Mouse (Mus musculus): ENCODE results near the gene Dmkn. TPM values are rescaled to one million over a fixed set of nuclear protein-coding genes. Genes with fewer than 3 reads are reported as not detected.
"Not testable (repeated sequence)": the region's sequence is repeated elsewhere in the genome, so short reads cannot be mapped to it uniquely, and the experiment has no call there.

Dmkn gene
- polyA plus RNA-seq, 1 experiment = 35.6 TPM

- no peak for DNase-seq
- Histone ChIP-seq H3K36me3 (ENCODE audit: control insufficient read depth, insufficient read depth, low read length) (no peaks in the 10 kb centered on the region), H3K4me3 (ENCODE audit: control insufficient read depth, insufficient read depth, low read length) (no peak overlapping the region), H3K4me1 (replicated peaks; ENCODE audit: control insufficient read depth, insufficient read depth, low read length) (peaks cover 17% of the 10 kb centered on the region), H3K27me3 (ENCODE audit: control insufficient read depth, insufficient read depth, low read length) (no peaks in the 10 kb centered on the region), H3K27ac (ENCODE audit: control insufficient read depth, insufficient read depth, low read length) (no peak overlapping the region)
- TF ChIP-seq CTCF (IDR thresholded peaks at IDR 0.05; ENCODE audit: borderline replicate concordance, control insufficient read depth, extremely low read depth, insufficient read depth, low read length, poor library complexity) (no peak), POLR2A (IDR thresholded peaks at IDR 0.05; ENCODE audit: control insufficient read depth, extremely low read depth, insufficient read depth, low read length, poor library complexity) (no peak)
- 33% methylated on average over 5 of the region's 5 CpGs for WGBS
Observed at GRCm38 (mm10) chr7:30821532-30821931, 58.0 kb downstream of the Dmkn start.

GRCm38 (mm10) chr7:30823675-30824074 lies 60.1 kb downstream of the Dmkn start, which contains the start of gene Ffar2:
TSS of gene Ffar2 (minus strand) at chr7:30823775.
- no peak for DNase-seq
- H3K4me1 ChIP-seq (replicated peaks; ENCODE audit: control insufficient read depth, insufficient read depth, low read length) = peaks cover 17% of the 10 kb centered on the region
- no peak within 1 kb of the TSS for H3K27ac ChIP-seq (ENCODE audit: control insufficient read depth, insufficient read depth, low read length)
- no peak for TF ChIP-seq CTCF (IDR thresholded peaks at IDR 0.05; ENCODE audit: borderline replicate concordance, control insufficient read depth, extremely low read depth, insufficient read depth, low read length, poor library complexity)
- no peak for TF ChIP-seq POLR2A (IDR thresholded peaks at IDR 0.05; ENCODE audit: control insufficient read depth, extremely low read depth, insufficient read depth, low read length, poor library complexity)
- H3K27me3 ChIP-seq (ENCODE audit: control insufficient read depth, insufficient read depth, low read length) = no peaks in the 10 kb centered on the region
- H3K4me3 ChIP-seq (ENCODE audit: control insufficient read depth, insufficient read depth, low read length) = no peak within 1 kb of the TSS
- WGBS = 98% methylated on average over 18 of the region's 18 CpGs
- no peaks in the 10 kb centered on the region for H3K36me3 ChIP-seq (ENCODE audit: control insufficient read depth, insufficient read depth, low read length)

- Histone ChIP-seq H3K4me3 (ENCODE audit: control insufficient read depth, insufficient read depth, low read length) (no peak overlapping the region), H3K27me3 (ENCODE audit: control insufficient read depth, insufficient read depth, low read length) (no peaks in the 10 kb centered on the region), H3K36me3 (ENCODE audit: control insufficient read depth, insufficient read depth, low read length) (no peaks in the 10 kb centered on the region), H3K4me1 (replicated peaks; ENCODE audit: control insufficient read depth, insufficient read depth, low read length) (peaks cover 17% of the 10 kb centered on the region), H3K27ac (ENCODE audit: control insufficient read depth, insufficient read depth, low read length) (no peak overlapping the region)
- TF ChIP-seq CTCF (IDR thresholded peaks at IDR 0.05; ENCODE audit: borderline replicate concordance, control insufficient read depth, extremely low read depth, insufficient read depth, low read length, poor library complexity) (no peak), POLR2A (IDR thresholded peaks at IDR 0.05; ENCODE audit: control insufficient read depth, extremely low read depth, insufficient read depth, low read length, poor library complexity) (no peak)
- DNase-seq = no peak
- 97% methylated on average over 3 of the region's 3 CpGs for WGBS
Observed at GRCm38 (mm10) chr7:30824306-30824705, 60.8 kb downstream of the Dmkn start.

GRCm38 (mm10) chr7:30826660-30827059 lies 63.1 kb downstream of the Dmkn start:
- Histone ChIP-seq H3K27ac (ENCODE audit: control insufficient read depth, insufficient read depth, low read length) (no peak overlapping the region), H3K4me3 (ENCODE audit: control insufficient read depth, insufficient read depth, low read length) (no peak overlapping the region), H3K36me3 (ENCODE audit: control insufficient read depth, insufficient read depth, low read length) (no peaks in the 10 kb centered on the region), H3K4me1 (replicated peaks; ENCODE audit: control insufficient read depth, insufficient read depth, low read length) (peaks cover 1% of the 10 kb centered on the region), H3K27me3 (ENCODE audit: control insufficient read depth, insufficient read depth, low read length) (no peaks in the 10 kb centered on the region)
- 87% methylated on average over 10 of the region's 10 CpGs for WGBS
- DNase-seq = no peak
- TF ChIP-seq CTCF (IDR thresholded peaks at IDR 0.05; ENCODE audit: borderline replicate concordance, control insufficient read depth, extremely low read depth, insufficient read depth, low read length, poor library complexity) = no peak
- no peak for TF ChIP-seq POLR2A (IDR thresholded peaks at IDR 0.05; ENCODE audit: control insufficient read depth, extremely low read depth, insufficient read depth, low read length, poor library complexity)

GRCm38 (mm10) chr7:30828871-30829270 lies 65.3 kb downstream of the Dmkn start:
- H3K27ac ChIP-seq (ENCODE audit: control insufficient read depth, insufficient read depth, low read length); H3K27me3 ChIP-seq (ENCODE audit: control insufficient read depth, insufficient read depth, low read length); H3K36me3 ChIP-seq (ENCODE audit: control insufficient read depth, insufficient read depth, low read length); H3K4me1 ChIP-seq (replicated peaks; ENCODE audit: control insufficient read depth, insufficient read depth, low read length); H3K4me3 ChIP-seq (ENCODE audit: control insufficient read depth, insufficient read depth, low read length); DNase-seq: not testable (repeated sequence)

GRCm38 (mm10) chr7:30829428-30829827 lies 65.9 kb downstream of the Dmkn start:
- 65% methylated on average over 3 of the region's 3 CpGs for WGBS
- TF ChIP-seq POLR2A (IDR thresholded peaks at IDR 0.05; ENCODE audit: control insufficient read depth, extremely low read depth, insufficient read depth, low read length, poor library complexity) = no peak
- no peak for TF ChIP-seq CTCF (IDR thresholded peaks at IDR 0.05; ENCODE audit: borderline replicate concordance, control insufficient read depth, extremely low read depth, insufficient read depth, low read length, poor library complexity)
- H3K4me1 ChIP-seq (replicated peaks; ENCODE audit: control insufficient read depth, insufficient read depth, low read length) = peaks cover 3% of the 10 kb centered on the region
- H3K36me3 ChIP-seq (ENCODE audit: control insufficient read depth, insufficient read depth, low read length) = no peaks in the 10 kb centered on the region
- DNase-seq = no peak
- H3K4me3 ChIP-seq (ENCODE audit: control insufficient read depth, insufficient read depth, low read length) = no peak overlapping the region
- no peak overlapping the region for H3K27ac ChIP-seq (ENCODE audit: control insufficient read depth, insufficient read depth, low read length)
- H3K27me3 ChIP-seq (ENCODE audit: control insufficient read depth, insufficient read depth, low read length) = no peaks in the 10 kb centered on the region

Other genes starting within 250 kb of the Dmkn start
- 156 and 176 TPM in 2 replicates for gene Arhgap33, start 228.7 kb upstream of the Dmkn start, polyA plus RNA-seq (2012; rRNA removed)
- gene Hspb6, start 211.6 kb upstream of the Dmkn start, polyA plus RNA-seq (2012; rRNA removed) = 30.0 and 89.6 TPM in 2 replicates
- gene Proser3, start 211.5 kb upstream of the Dmkn start, polyA plus RNA-seq (2012; rRNA removed) = 36.1 and 36.3 TPM in 2 replicates
- 73.0 and 78.6 TPM in 2 replicates for gene Lin37, start 203.9 kb upstream of the Dmkn start, polyA plus RNA-seq (2012; rRNA removed)
- 81.5 and 84.2 TPM in 2 replicates for gene U2af1l4, start 200.5 kb upstream of the Dmkn start, polyA plus RNA-seq (2012; rRNA removed)
- 7.3 and 8.8 TPM in 2 replicates for gene Gm49396, start 200.4 kb upstream of the Dmkn start, polyA plus RNA-seq (2012; rRNA removed)
- gene Psenen, start 200.1 kb upstream of the Dmkn start, polyA plus RNA-seq (2012; rRNA removed) = 130 and 176 TPM in 2 replicates
- gene Igflr1, start 198.3 kb upstream of the Dmkn start, polyA plus RNA-seq (2012; rRNA removed) = 26.1 and 31.7 TPM in 2 replicates
- gene Kmt2b, start 175.0 kb upstream of the Dmkn start, polyA plus RNA-seq (2012; rRNA removed) = 161 and 171 TPM in 2 replicates
- 1.9 and 3.2 TPM in 2 replicates for gene Zbtb32, start 164.8 kb upstream of the Dmkn start, polyA plus RNA-seq (2012; rRNA removed)
- 4.5 and 7.5 TPM in 2 replicates for gene Upk1a, start 150.9 kb upstream of the Dmkn start, polyA plus RNA-seq (2012; rRNA removed)
- gene Cox6b1, start 137.6 kb upstream of the Dmkn start, polyA plus RNA-seq (2012; rRNA removed) = 283 and 388 TPM in 2 replicates
- gene Etv2, start 127.9 kb upstream of the Dmkn start, polyA plus RNA-seq (2012; rRNA removed) = 0.13 TPM in 1 of 2 replicates, not detected in the other
- gene Rbm42, start 113.4 kb upstream of the Dmkn start, polyA plus RNA-seq (2012; rRNA removed) = 117 and 129 TPM in 2 replicates
- 41.2 and 47.7 TPM in 2 replicates for gene Haus5, start 98.8 kb upstream of the Dmkn start, polyA plus RNA-seq (2012; rRNA removed)
- not detected in 2 replicates for gene Pmis2, start 92.2 kb upstream of the Dmkn start, polyA plus RNA-seq (2012; rRNA removed)
- 0.28 and 0.82 TPM in 2 replicates for gene 2200002J24Rik, start 64.8 kb upstream of the Dmkn start, polyA plus RNA-seq (2012; rRNA removed)
- gene Atp4a, start 51.5 kb upstream of the Dmkn start, polyA plus RNA-seq (2012; rRNA removed) = 2.7 and 3.8 TPM in 2 replicates
- gene Tmem147, start 34.2 kb upstream of the Dmkn start, polyA plus RNA-seq (2012; rRNA removed) = 161 and 204 TPM in 2 replicates
- 0.11 and 1.1 TPM in 2 replicates for gene Gapdhs, start 20.1 kb upstream of the Dmkn start, polyA plus RNA-seq (2012; rRNA removed)
- gene Sbsn, start 12.3 kb upstream of the Dmkn start, polyA plus RNA-seq (2012; rRNA removed) = 3.4 and 4.1 TPM in 2 replicates
- 11.9 and 18.3 TPM in 2 replicates for gene Krtdap, start 24.1 kb downstream of the Dmkn start, polyA plus RNA-seq (2012; rRNA removed)
- 3.2 and 3.5 TPM in 2 replicates for gene Ffar2, start 60.0 kb downstream of the Dmkn start, polyA plus RNA-seq (2012; rRNA removed)
- gene Ffar3, start 92.4 kb downstream of the Dmkn start, polyA plus RNA-seq (2012; rRNA removed) = 0.13 TPM in 1 of 2 replicates, not detected in the other
- gene Ffar1, start 97.8 kb downstream of the Dmkn start, polyA plus RNA-seq (2012; rRNA removed) = 0.50 and 0.60 TPM in 2 replicates
- 8.5 and 8.9 TPM in 2 replicates for gene Cd22, start 116.6 kb downstream of the Dmkn start, polyA plus RNA-seq (2012; rRNA removed)
- gene Mag, start 151.1 kb downstream of the Dmkn start, polyA plus RNA-seq (2012; rRNA removed) = 1.8 and 2.0 TPM in 2 replicates
- 2.2 and 12.5 TPM in 2 replicates for gene Hamp2, start 160.9 kb downstream of the Dmkn start, polyA plus RNA-seq (2012; rRNA removed)
- 23.6 and 33.1 TPM in 2 replicates for gene Hamp, start 180.3 kb downstream of the Dmkn start, polyA plus RNA-seq (2012; rRNA removed)
- 288 and 342 TPM in 2 replicates for gene Usf2, start 193.0 kb downstream of the Dmkn start, polyA plus RNA-seq (2012; rRNA removed)
- gene Lsr, start 209.7 kb downstream of the Dmkn start, polyA plus RNA-seq (2012; rRNA removed) = 27.6 and 34.6 TPM in 2 replicates
- gene Fam187b, start 210.0 kb downstream of the Dmkn start, polyA plus RNA-seq (2012; rRNA removed) = 1.00 and 1.2 TPM in 2 replicates

Data from thymus, adult 2 months (tissue).